15 mouse cellular contexts compared by ENCODE assay signal in genomic region chr19:24431381-24431780, GRCm38 (mm10).
"Had no signal": no experiment of that assay in that cellular context is flagged by ENCODE, and none has a peak within 500 bp of the region (broad histone marks: within the 10 kb centered on the region; RNA-seq: fewer than 3 reads in every experiment).

No protein-coding gene starts in this region.

- H3K27me3 ChIP-seq: midbrain, embryonic 12.5 days; neural tube, embryonic 13.5 days; neural tube, embryonic 15.5 days had no signal

- H3K4me3 ChIP-seq: midbrain, embryonic 10.5 days; midbrain, embryonic 12.5 days; myocyte; neural tube, embryonic 13.5 days; neural tube, embryonic 15.5 days had no signal

- H3K9me3 ChIP-seq: midbrain, embryonic 10.5 days; midbrain, embryonic 12.5 days; neural tube, embryonic 13.5 days; neural tube, embryonic 15.5 days had no signal

- H3K9ac ChIP-seq: lung, embryonic 14.5 days; midbrain, embryonic 12.5 days; neural tube, embryonic 13.5 days; neural tube, embryonic 15.5 days had no signal

- H3K4me2 ChIP-seq: lung, embryonic 14.5 days; midbrain, embryonic 12.5 days; neural tube, embryonic 13.5 days; neural tube, embryonic 15.5 days had no signal

- ATAC-seq: midbrain, embryonic 16.5 days had no signal

- H3K27ac ChIP-seq: midbrain, embryonic 10.5 days; midbrain, embryonic 12.5 days; neural tube, embryonic 13.5 days; neural tube, embryonic 15.5 days had no signal

- H3K4me1 ChIP-seq: midbrain, embryonic 10.5 days; midbrain, embryonic 12.5 days; neural tube, embryonic 13.5 days; neural tube, embryonic 15.5 days had no signal

- DNase-seq: lung, adult 18-20 months; lung, embryonic 14.5 days; lung, postnatal 10 days; lung, postnatal 4 days; midbrain, embryonic 14.5 days; right cerebral cortex, postnatal 14 days; thymus, adult 18-20 months; thymus, postnatal 14 days; thymus, postnatal 36 days had no signal

- H3K36me3 ChIP-seq: midbrain, embryonic 10.5 days; midbrain, embryonic 12.5 days; neural tube, embryonic 13.5 days; neural tube, embryonic 15.5 days had no signal
